Mouse (Mus musculus) brain, embryonic 14.5 days (tissue): Measurements from ENCODE around the gene Gp9. TPM values are rescaled to one million over a fixed set of nuclear protein-coding genes. Genes with fewer than 3 reads are reported as not detected.

Experiments used
- DNase-seq: peaks from one replicate; pipeline ENCODE4 v3.0.0-alpha.2; 2011; ENCODE audit warnings: low read depth
- CTCF ChIP-seq: fragments of 200-500 bp; IDR thresholded peaks from 2 replicates; pipeline ENCODE4 v1.5.1; 2012; ENCODE audit warnings: inconsistent platforms, mild to moderate bottlenecking, moderate library complexity, borderline replicate concordance; ENCODE audit not compliant: insufficient read depth, insufficient read length; ENCODE audit errors: extremely low read depth
- POLR2A ChIP-seq: fragments of 200-500 bp; IDR thresholded peaks from 2 replicates; pipeline ENCODE4 v1.6.1; 2012; ENCODE audit warnings: mild to moderate bottlenecking, inconsistent platforms, borderline replicate concordance; ENCODE audit not compliant: poor library complexity, insufficient read depth, insufficient read length, severe bottlenecking; ENCODE audit errors: extremely low read depth
- polyA plus RNA-seq: library from polyadenylated mRNA; depleted of rRNA; stranded (reverse); fragments of >200 nt; gene quantifications from 2 replicates; pipeline ENCODE4 v1.2.3, GENCODE M21; 2012

Gene Gp9
- polyA plus RNA-seq, 1 experiment: 1.3 TPM

GRCm38 (mm10) chr6:87776663-87777062 lies 1.2 kb upstream of the Gp9 start:
- no peak for DNase-seq
- no peak for TF ChIP-seq CTCF
- TF ChIP-seq POLR2A: no peak

GRCm38 (mm10) chr6:87778294-87779173 lies 662 bp downstream of the Gp9 start:
- DNase-seq: peak; percentile 4
- TF ChIP-seq POLR2A (no peak), CTCF (no peak)

DNA sequence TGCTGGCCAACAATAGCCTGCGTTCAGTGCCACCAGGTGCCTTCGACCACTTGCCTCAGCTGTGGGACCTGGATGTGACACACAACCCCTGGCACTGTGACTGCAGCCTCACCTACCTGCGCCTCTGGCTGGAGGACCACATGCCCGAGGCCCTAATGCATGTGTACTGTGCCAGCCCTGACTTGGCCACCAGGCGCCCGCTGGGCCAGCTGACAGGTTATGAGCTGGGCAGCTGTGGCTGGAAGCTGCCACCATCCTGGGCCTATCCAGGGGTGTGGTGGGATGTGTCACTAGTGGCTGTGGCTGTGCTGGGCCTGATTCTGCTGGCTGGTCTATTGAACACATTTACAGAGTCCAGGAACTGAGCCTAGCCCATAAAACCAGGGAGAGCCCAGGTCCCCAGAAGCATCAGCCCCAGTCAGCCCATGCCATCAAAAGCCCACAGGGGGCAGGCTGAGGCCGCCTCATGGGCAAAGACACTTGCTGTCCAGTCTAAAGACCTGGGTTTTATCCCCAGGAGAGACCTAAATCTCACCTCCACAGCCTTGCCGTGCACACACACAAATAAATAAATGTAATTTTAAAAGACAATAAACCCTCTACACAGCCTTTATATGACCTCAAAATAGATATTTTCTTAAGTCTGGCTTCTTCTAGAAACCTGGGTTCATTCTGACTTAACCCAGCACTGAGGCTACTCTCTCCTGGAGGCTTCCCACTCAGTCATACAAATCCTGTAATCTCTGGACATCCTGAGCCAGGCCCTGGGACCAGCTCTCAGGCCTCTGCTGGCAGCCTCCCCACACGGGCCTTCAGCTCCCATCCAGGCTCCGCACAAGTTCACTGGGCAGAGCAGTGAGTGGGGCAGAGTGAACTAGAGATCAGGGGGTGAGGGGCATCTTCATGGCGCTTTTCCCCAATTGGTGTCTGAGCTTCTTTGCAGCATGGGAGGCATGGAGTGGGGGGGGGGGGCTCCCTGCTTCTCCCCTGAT lies 1.6 kb downstream of the Gp9 start:
- no peak for DNase-seq
- peak; percentile 4; the same call in 1 of the 2 replicates for TF ChIP-seq CTCF
- TF ChIP-seq POLR2A: no peak

- DNase-seq: no peak
- TF ChIP-seq CTCF (no peak), POLR2A (no peak)
Observed at GRCm38 (mm10) chr6:87780546-87781301, 2.9 kb downstream of the Gp9 start.

DNA sequence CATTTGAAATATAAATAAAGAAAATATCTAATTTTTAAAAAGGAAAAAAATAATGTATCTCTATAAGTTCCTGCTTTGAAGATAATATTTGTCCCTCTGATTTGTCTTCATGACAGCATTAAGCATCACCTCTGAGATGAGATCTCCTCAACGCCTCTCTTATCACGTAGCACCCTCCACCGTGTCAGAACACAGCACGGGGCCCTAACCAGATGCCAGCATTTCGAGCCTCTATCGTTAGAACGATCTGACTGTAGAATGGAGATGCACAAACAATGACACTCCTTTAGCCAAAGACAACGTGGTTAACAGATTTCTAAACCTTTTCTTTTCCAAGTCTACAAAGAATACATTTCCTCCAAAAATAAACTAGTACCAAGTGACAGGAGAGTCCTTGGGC lies 6.2 kb downstream of the Gp9 start:
- no peak for TF ChIP-seq POLR2A
- TF ChIP-seq CTCF: no peak
- no peak for DNase-seq

- TF ChIP-seq CTCF (no peak), POLR2A (no peak)
- no peak for DNase-seq
Observed at GRCm38 (mm10) chr6:87786621-87787020, 8.7 kb downstream of the Gp9 start.

GRCm38 (mm10) chr6:87787108-87787890 lies 9.4 kb downstream of the Gp9 start:
- DNase-seq: no peak

GRCm38 (mm10) chr6:87788266-87788895 lies 10.5 kb downstream of the Gp9 start:
- TF ChIP-seq POLR2A: no peak
- TF ChIP-seq CTCF: no peak
- DNase-seq: no peak

More at GRCm38 (mm10) chr6:87787108-87787890, 9.4 kb downstream of the Gp9 start:
- TF ChIP-seq POLR2A: no peak
- no peak for TF ChIP-seq CTCF

DNA sequence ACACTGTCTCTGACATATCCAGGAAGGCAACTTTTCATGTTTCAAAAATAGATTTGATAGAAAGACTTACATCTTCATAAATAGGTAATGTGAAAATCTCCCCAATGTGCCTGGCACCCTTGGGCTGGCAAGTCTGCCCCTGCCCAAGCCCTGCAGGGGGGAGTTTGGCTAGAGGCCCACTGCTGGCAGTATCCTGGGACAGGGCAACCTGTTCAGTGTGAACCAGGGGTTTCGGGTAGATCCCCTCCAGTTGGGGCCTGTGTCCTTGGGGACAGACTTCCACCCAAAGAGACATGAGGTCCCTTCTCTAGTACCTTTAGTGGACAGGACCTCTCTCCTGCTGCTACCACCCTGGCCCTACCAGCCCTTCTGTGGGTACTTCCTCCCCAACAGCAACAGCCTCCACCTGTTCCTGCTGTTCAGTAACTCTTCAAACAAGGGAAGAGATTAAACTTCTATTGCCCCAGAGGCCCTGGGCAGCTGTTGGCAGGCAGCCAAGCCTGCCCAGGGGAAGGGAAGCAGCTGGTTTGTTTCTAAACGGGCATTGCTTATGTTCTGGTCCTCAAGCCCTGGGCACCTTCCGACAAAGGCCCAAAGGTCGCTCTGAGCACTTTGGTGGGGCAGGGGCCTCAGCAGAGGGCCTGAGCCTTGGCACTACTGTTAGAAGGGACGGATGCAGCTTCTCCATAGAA lies 11.2 kb downstream of the Gp9 start:
- peak; percentile 72 for DNase-seq
- TF ChIP-seq POLR2A (no peak), CTCF (no peak)

DNA sequence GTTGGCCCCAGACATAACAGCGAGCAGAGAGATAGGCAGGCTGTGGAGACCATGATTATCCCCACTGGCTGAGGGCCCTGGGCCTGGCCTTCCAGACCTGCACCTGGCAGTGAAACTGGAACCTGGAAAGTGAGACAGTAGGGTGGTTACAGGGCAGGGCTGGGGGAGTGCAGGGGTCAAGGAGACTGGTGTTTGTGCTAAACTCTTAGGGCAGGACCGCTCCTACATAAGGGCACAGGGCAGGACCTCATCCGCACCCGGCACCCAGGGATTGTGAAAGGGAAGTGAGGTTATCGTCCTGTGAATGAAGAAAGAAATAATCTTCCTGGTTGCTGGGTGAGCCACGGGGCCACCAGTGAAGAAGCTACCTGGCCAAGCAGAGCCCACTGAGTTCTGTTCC lies 11.9 kb downstream of the Gp9 start:
- no peak for DNase-seq

More for the DNA sequence above, 11.9 kb downstream of the Gp9 start:
- TF ChIP-seq POLR2A: no peak
- TF ChIP-seq CTCF: no peak
